Mouse (Mus musculus): ENCODE measurements around the gene Trp53.

DNA sequence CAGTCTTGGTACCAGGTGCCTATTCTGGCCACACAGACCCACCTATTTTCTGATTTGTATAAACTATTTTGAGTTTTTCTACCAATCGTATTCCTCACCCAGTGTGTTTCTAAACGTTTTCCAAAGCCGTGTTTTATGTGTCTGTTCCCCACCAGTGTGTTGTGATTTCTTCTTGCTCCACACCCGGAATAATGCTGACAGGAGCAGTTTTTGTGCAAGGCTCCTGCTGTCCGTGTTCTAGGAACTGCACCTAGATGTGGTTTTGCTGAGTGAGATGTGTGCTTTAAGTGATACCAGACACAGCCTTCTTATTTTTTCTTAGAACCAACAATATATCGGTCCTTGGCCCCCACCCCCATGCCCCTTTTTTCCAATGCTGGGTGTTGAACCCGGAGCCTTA is 3.8 kb downstream of the Trp53 start:
- TF ChIP-seq POLR2A (IDR thresholded peaks at IDR 0.05; ENCODE audit: control insufficient read depth, low read depth, low read length) (no peak), CTCF (IDR thresholded peaks at IDR 0.05; ENCODE audit: control insufficient read depth, insufficient read depth, insufficient replicate concordance, low read depth, low read length) (no peak)

Data from testis, adult 2 months (tissue).